Comparison of ENCODE assay signal across 1 mouse cellular context in the genomic region with DNA sequence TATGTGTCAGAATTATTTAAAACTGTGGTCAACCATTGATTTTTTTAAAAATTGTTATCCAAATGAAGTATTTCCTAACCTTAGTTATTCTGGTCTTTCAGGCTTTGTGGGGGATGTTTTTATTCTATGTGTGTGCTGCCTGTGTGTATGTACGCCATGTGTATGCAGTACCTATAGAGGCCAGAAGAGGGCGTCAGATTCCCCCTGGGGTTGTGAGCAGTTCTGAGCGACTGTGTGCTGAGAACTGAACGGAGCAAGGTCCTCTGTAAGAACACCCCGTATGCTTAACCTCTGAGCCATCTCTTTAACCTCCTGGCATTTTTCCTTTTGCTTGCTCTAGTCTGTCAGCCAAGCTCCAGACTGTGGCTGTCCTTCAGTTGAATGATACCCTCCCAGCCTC.
TF ChIP-seq lines count a peak whose summit lies in the region.

No protein-coding gene starts in this region.

TF ChIP-seq in CH12.LX, 34 proteins besides CTCF, POLR2A, EP300 and RAD21:
- TF ChIP-seq MYC (IDR thresholded peaks at IDR 0.05; ENCODE audit: low read depth, low read length) (no peak), ZMIZ1 (IDR thresholded peaks at IDR 0.05; ENCODE audit: low read depth, low read length) (no peak), TCF12 (IDR thresholded peaks at IDR 0.05; ENCODE audit: low read depth, low read length) (no peak), ELF1 (IDR thresholded peaks at IDR 0.05; ENCODE audit: low read depth, low read length) (no peak)
